Mouse (Mus musculus): ENCODE results near the gene Mt2.

GRCm38 (mm10) chr8:94169547-94169946, 2.9 kb upstream of the Mt2 start:
- TF ChIP-seq GATA1 (IDR thresholded peaks at IDR 0.05; ENCODE audit: borderline replicate concordance, low read length) = no peak
- no peak for TF ChIP-seq FLI1 (IDR thresholded peaks at IDR 0.05; ENCODE audit: low read length)

Measured in megakaryocyte, embryonic 14.5 days (primary cell).